In genomic region chr2:148292895-148293294, GRCm38 (mm10) we compare ENCODE assay signal across 11 mouse cellular contexts.
DNase-seq lines count a peak whose midpoint lies in the region; ATAC-seq and TF ChIP-seq lines count a peak whose summit lies in the region.
"Had no signal": no experiment of that assay in that cellular context is flagged by ENCODE, and none has a peak within 500 bp of the region (broad histone marks: within the 10 kb centered on the region; RNA-seq: fewer than 3 reads in every experiment).

No protein-coding gene starts in this region.

- no peak overlapping the region for H3K9ac ChIP-seq in liver, postnatal 0 days (replicated peaks)
- H3K9ac ChIP-seq in liver, embryonic 11.5 days (ENCODE audit: low read depth, low read length), result no peak overlapping the region

- DNase-seq in frontal cortex, postnatal 25 days (ENCODE audit: low spot score in 2 of 2), result no peak
- peak; percentile 8 for DNase-seq in liver
- no peak for DNase-seq in liver, postnatal 0 days
- DNase-seq in Patski (ENCODE audit: low read depth, low spot score), result peak; percentile 27
- DNase-seq in liver, embryonic 11.5 days (ENCODE audit: low spot score), result no peak
- DNase-seq in adrenal gland, adult 18-20 months (ENCODE audit: low spot score in 2 of 2), result no peak
- DNase-seq: cerebellum, postnatal 14 days; kidney, adult 8-10 months had no signal

- H3K4me1 ChIP-seq in liver, postnatal 0 days (ENCODE audit: insufficient read depth), result no peaks in the 10 kb centered on the region
- H3K4me1 ChIP-seq in liver, embryonic 11.5 days (replicated peaks; ENCODE audit: control insufficient read depth, insufficient read depth, low read length), result no peaks in the 10 kb centered on the region

- no peaks in the 10 kb centered on the region for H3K27me3 ChIP-seq in liver, postnatal 0 days (ENCODE audit: insufficient read depth, low read length)
- no peaks in the 10 kb centered on the region for H3K27me3 ChIP-seq in Patski
- H3K27me3 ChIP-seq in liver, embryonic 11.5 days (replicated peaks; ENCODE audit: control insufficient read depth, insufficient read depth, low read length), result no peaks in the 10 kb centered on the region

- no peak for TF ChIP-seq CTCF in liver, postnatal 0 days (IDR thresholded peaks at IDR 0.05; ENCODE audit: low read depth)
- no peak for TF ChIP-seq CTCF in Patski (IDR thresholded peaks at IDR 0.05)

- WGBS in liver, postnatal 0 days (ENCODE audit: insufficient replicate concordance), result 33% methylated on average over 2 of the region's 2 CpGs
- 38% methylated on average over 2 of the region's 2 CpGs for WGBS in liver, embryonic 11.5 days

- no peaks in the 10 kb centered on the region for H3K9me3 ChIP-seq in liver, postnatal 0 days (ENCODE audit: low read length)
- no peaks in the 10 kb centered on the region for H3K9me3 ChIP-seq in liver, embryonic 11.5 days (ENCODE audit: control insufficient read depth, low read length)

- TF ChIP-seq EP300 in liver, postnatal 0 days (IDR thresholded peaks at IDR 0.05; ENCODE audit: low read depth), result no peak

- ATAC-seq in frontal cortex, adult (ENCODE audit: low TSS enrichment), result peak; percentile 83
- ATAC-seq in liver, postnatal 0 days, result no peak
- ATAC-seq in Patski, result peak; percentile 48
- peak; percentile 71 for ATAC-seq in liver, embryonic 11.5 days (replicated peaks; ENCODE audit: low FRiP score)
- no peak for ATAC-seq in megakaryocyte-erythroid progenitor cell, adult 5-6 weeks (replicated peaks; ENCODE audit: low FRiP score, low TSS enrichment, poor library complexity, severe bottlenecking)

- H3K36me3 ChIP-seq in liver, postnatal 0 days (replicated peaks; ENCODE audit: insufficient read depth, low read length), result no peaks in the 10 kb centered on the region
- no peaks in the 10 kb centered on the region for H3K36me3 ChIP-seq in liver, embryonic 11.5 days (ENCODE audit: control insufficient read depth, insufficient read depth, low read length)

- no peak overlapping the region for H3K4me3 ChIP-seq in liver, postnatal 0 days (ENCODE audit: low read depth, low read length)
- no peak overlapping the region for H3K4me3 ChIP-seq in liver, embryonic 11.5 days (ENCODE audit: low read depth, low read length)
- H3K4me3 ChIP-seq: myocyte had no signal

- CTCF ChIA-PET in Patski (lab: Charles Lee), result interaction anchor here (1.4 kb wide), 1 partner anchor 12 kb away, joined by 3 read pairs; no protein-coding TSS in a partner anchor

- in situ Hi-C loops in Patski (cut with MboI; ENCODE audit: low pct_unique_long_range_greater_than_20kb), result no loop called here

- H3K4me2 ChIP-seq in liver, postnatal 0 days (ENCODE audit: low read depth, low read length), result no peak overlapping the region
- no peak overlapping the region for H3K4me2 ChIP-seq in liver, embryonic 11.5 days

- H3K27ac ChIP-seq in liver, postnatal 0 days (ENCODE audit: low read depth), result no peak overlapping the region
- no peak overlapping the region for H3K27ac ChIP-seq in liver, embryonic 11.5 days (ENCODE audit: low read depth, low read length)

- POLR2A ChIA-PET in Patski (lab: Charles Lee), result no interaction called here

Comparison
In these comparisons a context has a peak if more than half of its experiments do, and no peak if none do; other contexts are left out.
1. ATAC-seq: peak in frontal cortex, adult (single experiment), Patski (single experiment) and liver, embryonic 11.5 days (single experiment); none in liver, postnatal 0 days (single experiment) and megakaryocyte-erythroid progenitor cell, adult 5-6 weeks (single experiment).
2. DNase-seq: peak in liver (single experiment) and Patski (single experiment); none in frontal cortex, postnatal 25 days (0 of 2), liver, postnatal 0 days (single experiment), liver, embryonic 11.5 days (single experiment) and adrenal gland, adult 18-20 months (0 of 2).